Mouse (Mus musculus): ENCODE measurements at regions not wholly inside any gene's neighbourhood (a gene's known extent, or its start where the extent isn't known, plus 50 kb on each side); places are given as distances from the start of the nearest gene placed in this dataset.

DNA sequence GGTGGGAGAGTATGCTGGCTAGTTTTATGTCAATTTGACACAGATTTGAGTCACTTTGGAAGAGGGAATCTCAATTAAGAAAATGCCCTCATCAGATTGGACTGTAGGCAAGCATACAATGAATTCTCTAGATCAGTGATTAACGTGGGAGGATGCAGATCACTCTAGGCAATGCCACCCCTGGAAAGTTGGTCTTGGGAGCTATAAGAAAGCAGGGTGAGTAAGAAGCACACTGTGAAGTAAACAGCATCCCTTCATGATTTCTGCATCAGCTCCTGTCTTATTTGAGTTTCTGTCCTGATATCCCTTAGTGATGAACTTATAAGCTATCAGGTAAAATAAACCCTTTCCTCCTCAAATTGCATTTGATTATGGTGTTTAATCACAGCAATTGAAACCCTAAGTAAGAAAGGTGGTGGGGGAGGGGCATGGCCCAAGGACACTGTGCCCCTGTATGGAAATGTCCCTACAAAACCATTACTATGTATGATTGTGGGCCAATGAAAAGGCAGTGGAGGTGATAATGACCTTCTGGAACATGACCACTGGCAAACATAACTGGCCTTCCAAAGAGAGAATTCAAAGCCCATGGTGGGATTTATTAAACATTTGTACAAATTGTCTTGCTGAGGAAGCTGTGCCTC, 640.3 kb upstream of the Vstm2b start:
- DNase-seq = no peak

- peak; percentile 64 for DNase-seq
Measured at GRCm38 (mm10) chr7:40258377-40258739, 639.8 kb upstream of the Vstm2b start.

- peak; percentile 24 for DNase-seq
Measured at GRCm38 (mm10) chr7:40273459-40274072, 624.6 kb upstream of the Vstm2b start.

DNA sequence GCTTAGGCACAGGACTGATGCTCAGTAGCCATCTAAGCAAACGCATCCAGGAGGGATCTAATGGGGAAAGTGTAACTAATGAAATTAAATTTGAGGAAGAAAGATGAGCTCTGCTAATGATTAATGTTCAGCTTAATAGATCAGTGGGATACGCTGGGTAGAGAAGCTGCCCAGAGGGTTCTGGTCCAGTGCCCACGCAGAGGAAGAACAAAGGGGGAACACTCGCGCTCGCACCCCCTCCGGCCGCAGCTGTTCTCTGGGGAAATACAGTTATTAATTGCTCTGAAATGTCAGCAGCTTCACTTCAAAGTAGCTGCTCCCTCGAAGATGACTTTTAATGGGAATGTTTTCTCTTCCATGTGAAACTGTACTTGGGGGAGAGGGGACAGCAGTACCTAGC, 623.0 kb upstream of the Vstm2b start:
- DNase-seq = no peak

DNA sequence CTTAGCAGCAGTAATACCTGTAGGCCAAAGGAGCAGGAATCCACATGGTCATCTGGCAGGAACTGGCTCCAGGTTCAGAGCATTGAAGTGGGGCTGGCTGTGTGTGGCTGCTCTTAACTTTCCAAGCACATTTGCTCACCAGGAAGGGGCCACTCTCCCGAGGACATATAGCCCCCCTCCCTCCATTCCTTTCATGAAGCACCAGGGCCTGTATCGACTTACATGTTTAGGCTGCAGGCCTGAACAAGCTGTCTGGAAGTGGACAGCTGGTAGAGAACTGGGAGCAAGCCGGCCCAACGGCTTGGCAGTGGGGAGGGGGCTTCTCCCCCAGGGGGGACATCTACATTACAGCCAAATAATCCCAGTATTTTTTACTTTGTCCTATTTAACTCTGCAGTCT, 622.5 kb upstream of the Vstm2b start:
- DNase-seq = no peak

DNA sequence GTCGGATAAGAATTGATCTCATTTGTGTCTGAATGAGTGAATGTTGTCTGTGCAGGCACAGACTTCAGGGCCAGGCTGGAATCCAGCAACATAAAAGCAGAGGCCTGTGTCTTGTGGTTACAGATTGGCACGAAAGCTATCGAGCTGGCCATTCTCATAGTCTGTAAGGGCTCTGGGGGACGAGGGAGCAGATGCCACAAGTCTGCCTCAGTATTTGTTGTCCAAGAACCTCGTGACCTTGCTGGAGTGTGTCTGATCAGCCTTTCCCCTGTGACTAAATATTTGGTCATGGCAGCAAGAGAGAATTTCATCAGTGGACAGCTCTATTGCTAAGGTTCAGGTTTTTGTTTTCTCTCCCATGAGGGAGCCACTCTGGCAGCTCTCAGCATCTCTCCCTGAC, 622.0 kb upstream of the Vstm2b start:
- DNase-seq = no peak

DNA sequence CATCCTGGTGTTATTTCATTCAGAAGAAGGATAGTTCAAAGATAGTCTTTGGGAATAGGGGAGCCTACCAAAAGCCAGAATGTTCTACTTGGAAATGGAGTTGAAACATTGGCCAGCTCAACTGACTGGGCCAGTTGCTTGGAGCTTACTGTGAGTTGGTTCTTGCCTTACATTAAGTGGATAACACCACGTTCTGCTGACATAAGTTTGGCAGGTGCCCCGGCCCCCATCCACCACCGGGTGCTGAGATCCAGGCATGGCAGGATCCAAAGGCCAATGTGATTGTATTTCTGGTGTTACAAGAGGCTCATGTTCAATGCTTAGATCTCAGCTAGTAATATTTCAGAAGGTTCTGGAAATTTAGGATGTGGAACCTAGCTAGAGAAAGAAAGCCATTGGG, 608.0 kb upstream of the Vstm2b start:
- no peak for DNase-seq

- peak; percentile 13 for DNase-seq
Measured at GRCm38 (mm10) chr7:40310558-40310957, 587.6 kb upstream of the Vstm2b start.

DNA sequence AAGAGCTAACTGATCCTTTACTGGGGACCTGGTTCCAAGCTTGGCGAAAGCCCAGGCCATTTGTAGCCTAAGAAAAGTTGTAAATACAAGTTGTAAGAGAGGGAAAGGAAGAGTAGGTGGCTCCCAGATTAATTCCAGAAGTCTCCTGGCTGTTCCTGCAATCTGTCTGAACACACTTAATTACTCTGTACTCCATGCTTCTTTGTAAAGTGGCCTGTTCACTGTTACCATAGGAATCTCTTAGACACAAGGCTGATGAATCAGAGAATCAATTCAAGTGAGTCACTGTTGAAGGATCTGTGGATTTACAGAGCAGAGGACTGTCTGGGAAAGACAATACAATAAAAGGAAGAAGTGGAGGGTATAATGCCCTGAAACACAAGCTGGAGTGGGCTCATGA, 577.0 kb upstream of the Vstm2b start:
- no peak for DNase-seq

DNA sequence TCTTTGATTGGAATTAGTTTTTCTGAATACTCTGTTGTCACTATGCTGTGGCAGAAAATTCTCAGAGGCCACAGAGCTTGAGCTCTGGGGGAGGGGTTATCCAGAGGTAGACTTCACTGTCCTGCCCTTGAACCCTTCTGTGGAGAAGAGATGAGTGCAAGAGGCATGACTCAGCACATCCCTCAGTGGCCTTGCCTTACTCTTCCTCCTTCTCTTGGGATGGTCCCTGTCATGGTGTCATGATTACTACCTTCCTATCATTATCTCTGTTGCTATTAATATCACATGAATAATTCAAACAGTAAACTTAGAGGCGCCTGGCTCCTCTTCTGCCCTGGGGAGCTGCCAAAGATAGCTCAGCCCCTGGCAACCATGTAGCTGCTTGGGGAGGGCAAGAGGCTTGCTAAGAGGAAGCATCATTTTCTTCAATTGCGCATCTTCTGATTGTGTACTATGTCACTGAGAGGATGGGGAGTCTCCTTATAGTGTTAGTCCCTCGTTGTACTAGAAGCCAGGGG, 572.9 kb upstream of the Vstm2b start:
- peak; percentile 13 for DNase-seq

GRCm38 (mm10) chr7:40332455-40332854, 565.7 kb upstream of the Vstm2b start:
- no peak for DNase-seq

GRCm38 (mm10) chr7:40352306-40352705, 545.8 kb upstream of the Vstm2b start:
- peak; percentile 25 for DNase-seq

DNA sequence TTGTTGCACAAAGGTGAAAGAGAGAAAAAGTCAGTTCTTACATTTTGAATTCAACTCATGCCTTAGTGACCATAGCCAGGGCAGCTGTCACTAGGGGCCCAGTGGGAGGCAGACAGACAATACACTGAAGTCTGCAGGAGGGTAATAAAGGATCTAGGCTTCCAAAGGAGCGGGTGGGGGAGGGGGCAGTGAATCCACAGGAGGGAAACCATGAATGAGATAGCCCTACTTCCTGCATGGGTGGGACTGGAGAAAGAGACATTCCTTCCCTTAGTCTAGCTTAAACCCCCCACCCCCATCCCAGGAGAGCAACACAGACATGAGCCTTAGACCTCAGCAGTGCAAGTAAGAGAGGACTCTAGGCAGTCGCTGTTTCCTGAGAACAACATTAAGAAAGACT, 535.4 kb upstream of the Vstm2b start:
- DNase-seq = no peak

DNA sequence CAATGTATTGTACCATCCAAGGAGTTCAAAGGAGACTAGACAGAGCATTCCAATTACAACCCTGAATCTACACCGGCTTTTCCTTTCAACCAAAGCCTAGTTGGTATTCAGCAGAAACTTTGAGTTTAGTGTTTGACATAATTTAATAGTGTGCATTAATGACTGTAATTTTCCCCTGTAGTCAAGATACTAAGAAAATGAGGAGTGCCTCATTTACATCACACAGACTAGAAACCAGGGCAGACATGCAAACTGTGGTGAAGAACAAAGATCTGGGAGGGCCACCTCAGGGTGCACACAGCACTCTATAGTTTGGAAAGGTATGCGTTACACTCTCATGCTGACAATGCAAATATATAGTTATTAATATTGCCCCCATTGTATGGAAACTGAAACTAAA, 525.4 kb upstream of the Vstm2b start:
- DNase-seq = no peak

GRCm38 (mm10) chr7:40377839-40378238, 520.3 kb upstream of the Vstm2b start:
- DNase-seq = no peak

DNA sequence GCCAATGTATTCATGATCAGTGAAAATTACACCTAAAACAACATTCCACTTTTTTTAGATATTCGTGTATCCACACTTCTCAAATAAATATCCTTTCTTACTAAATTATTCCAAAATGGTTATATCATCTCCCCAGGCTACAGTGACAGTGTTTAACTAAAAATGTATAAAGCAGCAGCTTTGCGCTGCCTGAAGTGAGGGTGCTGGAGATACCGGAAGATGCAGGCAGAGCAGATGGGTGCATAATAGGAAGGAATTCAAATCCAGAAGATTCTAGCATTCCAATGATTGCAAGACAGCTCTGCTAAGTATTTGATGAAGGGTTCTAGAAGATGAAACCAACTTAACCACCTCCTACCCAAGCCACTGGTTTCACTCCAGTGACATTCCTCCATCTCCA, 516.9 kb upstream of the Vstm2b start:
- DNase-seq = no peak

DNA sequence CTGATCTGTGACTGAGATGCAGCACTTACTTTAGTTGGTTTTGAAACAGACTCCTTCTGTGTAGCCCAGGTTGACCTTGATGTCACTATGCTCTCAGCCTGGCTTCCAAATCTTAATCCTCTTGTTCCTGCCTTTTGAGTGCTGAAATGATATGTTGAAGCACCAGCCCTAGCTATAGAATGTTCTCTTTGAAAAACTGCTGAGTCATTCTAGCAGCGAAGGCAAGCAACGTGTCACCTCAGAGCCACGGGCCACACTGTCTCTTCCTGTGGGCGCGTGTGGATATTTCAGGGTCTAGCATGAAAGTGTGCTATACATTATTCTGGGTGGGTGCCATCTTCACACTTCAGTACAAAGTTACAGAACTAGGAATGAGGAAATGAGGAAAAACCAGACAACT, 510.0 kb upstream of the Vstm2b start:
- no peak for DNase-seq

DNA sequence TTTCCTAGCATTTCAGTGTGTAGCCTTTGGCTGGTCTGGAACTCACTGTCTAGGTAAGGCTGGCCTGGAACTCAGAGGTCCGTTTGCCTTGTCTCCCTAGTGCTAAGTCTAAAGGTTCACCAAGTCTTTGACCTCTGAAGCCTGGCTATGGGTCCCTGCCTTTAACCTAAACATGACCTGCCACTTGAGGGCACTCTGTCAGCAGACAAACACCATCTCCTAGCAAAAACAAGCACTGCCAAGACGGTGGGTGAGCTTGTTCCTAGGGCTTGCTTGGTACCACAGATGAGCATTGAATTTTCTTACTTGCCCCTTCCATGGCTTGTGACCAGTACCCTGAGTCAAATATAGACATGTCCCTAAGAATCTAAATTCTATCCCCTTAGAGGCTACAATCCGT, 508.3 kb upstream of the Vstm2b start:
- DNase-seq = no peak

- no peak for DNase-seq
Measured at GRCm38 (mm10) chr7:40390927-40391326, 507.2 kb upstream of the Vstm2b start.

GRCm38 (mm10) chr7:40391626-40392025, 506.5 kb upstream of the Vstm2b start:
- DNase-seq = no peak

DNA sequence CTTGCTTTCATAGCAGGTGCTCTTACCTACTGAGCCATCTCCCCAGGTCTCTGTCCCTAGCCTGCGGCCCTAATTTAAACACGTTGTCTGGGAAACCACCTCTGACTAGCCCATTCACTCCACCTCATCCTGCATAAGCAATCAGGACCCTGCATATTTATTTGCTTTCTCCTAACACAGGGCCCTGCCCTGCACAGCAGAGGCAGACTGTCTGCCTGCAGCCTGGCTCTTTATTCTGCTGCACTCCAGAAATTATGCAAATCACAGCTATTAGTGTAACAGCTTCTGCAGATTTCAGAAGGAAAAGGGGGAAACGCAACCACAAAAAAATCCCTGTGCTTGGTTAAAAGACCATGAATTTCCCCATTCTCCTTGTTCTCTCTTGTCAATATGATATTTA, 505.9 kb upstream of the Vstm2b start:
- DNase-seq = no peak

- DNase-seq = no peak
Measured at GRCm38 (mm10) chr7:40392699-40393098, 505.4 kb upstream of the Vstm2b start.

GRCm38 (mm10) chr7:40398266-40398665, 499.9 kb upstream of the Vstm2b start:
- DNase-seq = no peak

DNA sequence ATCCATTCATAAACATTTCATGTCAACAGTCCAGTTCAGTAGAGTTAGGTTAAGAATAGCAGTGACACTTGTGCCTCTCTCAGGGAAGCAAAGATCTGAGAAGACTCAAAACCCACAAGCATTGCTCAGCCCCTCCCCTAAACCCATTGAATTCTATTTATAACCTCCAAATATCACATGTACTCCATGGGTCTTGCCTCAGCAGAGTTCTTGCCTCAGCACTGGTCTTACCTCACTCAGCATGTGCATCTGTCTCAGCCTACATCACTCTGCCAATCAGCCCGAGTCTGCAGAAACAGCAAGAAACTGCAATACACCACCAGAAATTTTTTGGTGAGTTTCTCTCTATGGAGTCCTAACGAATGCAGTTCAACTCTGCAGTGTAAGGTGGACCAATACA, 478.8 kb upstream of the Vstm2b start:
- no peak for DNase-seq
